Mouse (Mus musculus): ENCODE measurements around the gene Dgkz. TPM values are rescaled to one million over a fixed set of nuclear protein-coding genes. Genes with fewer than 3 reads are reported as not detected.

Gene Dgkz
- total and polyA plus RNA-seq, 2 experiments from 2014 or later = 31.4 to 112 TPM

DNA sequence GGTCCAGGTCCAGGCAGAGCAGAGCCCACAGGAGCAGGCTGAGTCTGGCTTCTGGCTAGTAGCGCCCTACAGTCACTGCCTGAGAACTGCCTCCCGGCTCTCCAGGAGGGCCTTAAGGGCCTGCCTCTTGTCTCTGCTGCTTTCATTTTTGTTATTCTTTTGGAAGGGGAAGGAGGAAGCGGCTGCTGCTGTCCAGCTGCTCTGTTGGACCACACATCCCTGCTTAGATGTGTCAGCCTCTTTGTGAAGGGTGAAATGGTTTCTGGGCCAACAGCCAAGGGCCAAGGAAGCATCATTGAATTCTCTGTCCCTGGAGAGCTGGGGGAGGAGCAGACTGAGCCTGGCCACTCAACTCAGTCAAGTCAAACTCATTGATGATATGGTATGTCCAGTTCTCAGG, 41.3 kb upstream of the Dgkz start:
- peak; percentile 32; the same call in 1 of the 2 replicates for ATAC-seq

DNA sequence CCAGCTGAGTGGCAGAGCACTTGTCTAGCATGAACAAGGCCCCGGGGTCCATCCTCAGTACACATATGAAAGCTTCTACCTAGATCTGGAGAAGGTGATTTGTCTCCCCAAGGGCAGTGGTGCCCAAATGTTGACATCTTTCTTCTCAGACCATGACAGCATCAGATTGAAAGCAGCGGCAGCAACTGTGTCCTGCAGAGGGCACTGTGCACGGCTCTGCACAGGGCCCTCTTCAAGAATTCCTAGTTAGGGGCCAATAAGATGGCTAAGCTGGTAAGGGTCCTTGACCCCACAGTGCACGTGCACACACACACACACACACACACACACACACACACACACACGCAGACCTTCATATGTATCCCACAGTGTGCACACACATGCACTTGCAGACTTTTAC, 39.2 kb upstream of the Dgkz start:
- no peak overlapping the region for H3K27ac ChIP-seq (ENCODE audit: low read depth, low read length)
- H3K4me2 ChIP-seq (ENCODE audit: low read depth) = no peak overlapping the region
- no peaks in the 10 kb centered on the region for H3K36me3 ChIP-seq (ENCODE audit: insufficient read depth)
- H3K4me3 ChIP-seq (ENCODE audit: low read depth, low read length) = no peak overlapping the region
- no peak overlapping the region for H3K9ac ChIP-seq
- no peaks in the 10 kb centered on the region for H3K27me3 ChIP-seq (ENCODE audit: insufficient read depth, low read length)
- DNase-seq (no peak), ATAC-seq (no peak)
- WGBS = 72% methylated on average over 5 of the region's 5 CpGs
- no peak for TF ChIP-seq CTCF (IDR thresholded peaks at IDR 0.05; ENCODE audit: low read depth)
- no peaks in the 10 kb centered on the region for H3K9me3 ChIP-seq (ENCODE audit: low read length)
- H3K4me1 ChIP-seq (ENCODE audit: insufficient read depth) = no peaks in the 10 kb centered on the region

More for the DNA sequence above, 41.3 kb upstream of the Dgkz start:
- no peak overlapping the region for H3K4me2 ChIP-seq (ENCODE audit: low read depth)
- no peak for TF ChIP-seq CTCF (IDR thresholded peaks at IDR 0.05; ENCODE audit: low read depth)
- H3K36me3 ChIP-seq (ENCODE audit: insufficient read depth) = no peaks in the 10 kb centered on the region
- no peaks in the 10 kb centered on the region for H3K9me3 ChIP-seq (ENCODE audit: low read length)
- H3K4me1 ChIP-seq (ENCODE audit: insufficient read depth) = no peaks in the 10 kb centered on the region
- H3K27me3 ChIP-seq (ENCODE audit: insufficient read depth, low read length) = no peaks in the 10 kb centered on the region; the same call in 1 of the 2 replicates
- H3K4me3 ChIP-seq (ENCODE audit: low read depth, low read length) = no peak overlapping the region
- no peak overlapping the region for H3K27ac ChIP-seq (ENCODE audit: low read depth, low read length)
- DNase-seq = peak; percentile 16
- no peak overlapping the region for H3K9ac ChIP-seq
- 32% methylated on average over 3 of the region's 3 CpGs for WGBS

- no peak overlapping the region for H3K4me3 ChIP-seq (ENCODE audit: low read depth, low read length)
- no peak overlapping the region for H3K27ac ChIP-seq (ENCODE audit: low read depth, low read length)
- no peak overlapping the region for H3K9ac ChIP-seq
- H3K4me2 ChIP-seq (ENCODE audit: low read depth) = no peak overlapping the region
- H3K9me3 ChIP-seq (ENCODE audit: low read length) = no peaks in the 10 kb centered on the region
- DNase-seq (no peak), ATAC-seq (no peak)
- H3K27me3 ChIP-seq (ENCODE audit: insufficient read depth, low read length) = no peaks in the 10 kb centered on the region
- WGBS = 80% methylated on average over 6 of the region's 6 CpGs
- H3K4me1 ChIP-seq (ENCODE audit: insufficient read depth) = no peaks in the 10 kb centered on the region
- no peaks in the 10 kb centered on the region for H3K36me3 ChIP-seq (ENCODE audit: insufficient read depth)
- TF ChIP-seq CTCF (IDR thresholded peaks at IDR 0.05; ENCODE audit: low read depth) = no peak
These were observed 38.6 kb upstream of the Dgkz start for GRCm38 (mm10) chr2:92014248-92014647.

GRCm38 (mm10) chr2:92012768-92013445, 37.2 kb upstream of the Dgkz start:
- Histone ChIP-seq H3K27me3 (ENCODE audit: insufficient read depth, low read length) (no peaks in the 10 kb centered on the region), H3K27ac (ENCODE audit: low read depth, low read length) (no peak overlapping the region), H3K36me3 (ENCODE audit: insufficient read depth) (no peaks in the 10 kb centered on the region), H3K4me2 (ENCODE audit: low read depth) (no peak overlapping the region), H3K9me3 (ENCODE audit: low read length) (no peaks in the 10 kb centered on the region), H3K9ac (no peak overlapping the region), H3K4me3 (ENCODE audit: low read depth, low read length) (no peak overlapping the region), H3K4me1 (ENCODE audit: insufficient read depth) (peaks cover 4% of the 10 kb centered on the region; the same call in 1 of the 2 replicates)
- TF ChIP-seq CTCF (IDR thresholded peaks at IDR 0.05; ENCODE audit: low read depth) = no peak
- ATAC-seq (no peak), DNase-seq (no peak)
- WGBS = 59% methylated on average over 8 of the region's 8 CpGs

GRCm38 (mm10) chr2:92011424-92012353, 36.0 kb upstream of the Dgkz start:
- Histone ChIP-seq H3K4me2 (ENCODE audit: low read depth) (no peak overlapping the region), H3K9ac (no peak overlapping the region), H3K36me3 (ENCODE audit: insufficient read depth) (no peaks in the 10 kb centered on the region), H3K27me3 (ENCODE audit: insufficient read depth, low read length) (no peaks in the 10 kb centered on the region), H3K4me3 (ENCODE audit: low read depth, low read length) (no peak overlapping the region), H3K27ac (ENCODE audit: low read depth, low read length) (no peak overlapping the region), H3K9me3 (ENCODE audit: low read length) (no peaks in the 10 kb centered on the region), H3K4me1 (ENCODE audit: insufficient read depth) (peaks cover 4% of the 10 kb centered on the region; the same call in 1 of the 2 replicates)
- DNase-seq = no peak
- 72% methylated on average over 12 of the region's 12 CpGs for WGBS
- no peak for TF ChIP-seq CTCF (IDR thresholded peaks at IDR 0.05; ENCODE audit: low read depth)
- ATAC-seq = no peak

- peak overlapping the region; percentile 93 for H3K4me2 ChIP-seq (ENCODE audit: low read depth)
- no peak for TF ChIP-seq CTCF (IDR thresholded peaks at IDR 0.05; ENCODE audit: low read depth)
- peak overlapping the region; percentile 58 for H3K4me3 ChIP-seq (ENCODE audit: low read depth, low read length)
- DNase-seq = no peak
- H3K36me3 ChIP-seq (ENCODE audit: insufficient read depth) = no peaks in the 10 kb centered on the region
- H3K9ac ChIP-seq = peak overlapping the region; percentile 62
- no peaks in the 10 kb centered on the region for H3K9me3 ChIP-seq (ENCODE audit: low read length)
- no peaks in the 10 kb centered on the region for H3K27me3 ChIP-seq (ENCODE audit: insufficient read depth, low read length)
- ATAC-seq = peak; percentile 27
- WGBS = 3% methylated on average over 20 of the region's 20 CpGs
- H3K27ac ChIP-seq (ENCODE audit: low read depth, low read length) = peak overlapping the region; percentile 84
- H3K4me1 ChIP-seq (ENCODE audit: insufficient read depth) = peaks cover 4% of the 10 kb centered on the region; the same call in 1 of the 2 replicates
These were observed 33.1 kb upstream of the Dgkz start for GRCm38 (mm10) chr2:92008623-92009404.

Measured in forebrain, postnatal 0 days (tissue).